Mouse (Mus musculus): ENCODE measurements around the gene Pafah1b2.

DNA sequence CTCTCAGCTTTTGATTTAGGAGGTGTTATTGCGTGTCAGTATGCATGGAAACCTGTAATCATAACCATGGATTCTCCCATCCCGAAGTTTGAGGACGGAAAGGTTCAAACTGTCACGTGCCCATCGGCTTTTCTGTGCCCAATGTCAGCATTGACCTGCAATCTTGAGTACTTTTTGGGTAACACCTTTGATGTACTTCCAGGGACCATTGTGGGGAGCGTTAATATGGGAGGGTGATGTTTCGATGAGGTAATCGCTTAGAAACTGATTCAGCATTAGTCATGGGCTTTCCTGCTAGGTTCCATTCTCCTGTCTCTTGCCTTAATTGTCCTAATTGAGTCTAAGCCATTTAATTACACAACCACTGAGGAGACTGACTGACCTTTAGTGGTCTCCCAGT lies 24.4 kb upstream of the Pafah1b2 start:
- no peak for TF ChIP-seq CTCF (IDR thresholded peaks at IDR 0.05; ENCODE audit: borderline replicate concordance, insufficient read depth, low read depth, low read length)
- TF ChIP-seq POLR2A (IDR thresholded peaks at IDR 0.05; ENCODE audit: borderline replicate concordance, insufficient read depth, low read length), result no peak
